ENCODE assay signal across 31 mouse cellular contexts in the genomic region with DNA sequence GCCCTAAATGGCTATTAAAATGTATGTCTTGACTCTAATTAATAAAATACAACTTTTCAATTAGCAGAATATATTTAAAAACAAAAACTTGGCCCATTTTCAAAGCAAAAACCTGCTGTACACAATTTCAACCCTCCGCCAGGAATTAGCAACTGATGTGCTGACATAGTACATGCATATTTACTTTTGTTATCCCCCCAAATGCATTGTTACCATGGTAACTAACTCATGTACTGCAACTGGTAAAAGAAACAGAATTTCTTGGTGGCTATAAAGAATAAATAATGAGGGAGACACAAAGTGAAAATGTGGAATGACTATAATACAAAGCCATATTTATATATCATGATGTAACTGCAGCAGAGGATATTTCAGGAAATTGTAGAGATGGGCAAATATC.
DNase-seq lines count a peak whose midpoint lies in the region; ATAC-seq and TF ChIP-seq lines count a peak whose summit lies in the region.
"Had no signal": no experiment of that assay in that cellular context is flagged by ENCODE, and none has a peak within 500 bp of the region (broad histone marks: within the 10 kb centered on the region; RNA-seq: fewer than 3 reads in every experiment).

No protein-coding gene starts in this region.

- intact Hi-C loops in left cerebral cortex, adult 2 months (cut with DNase I): no loop called here

- H3K4me2 ChIP-seq in forebrain, embryonic 16.5 days (ENCODE audit: low read length): no peak overlapping the region
- H3K4me2 ChIP-seq in forebrain, embryonic 13.5 days: no peak overlapping the region
- no peak overlapping the region for H3K4me2 ChIP-seq in midbrain, postnatal 0 days (ENCODE audit: low read depth, low read length, poor library complexity, severe bottlenecking)
- no peak overlapping the region for H3K4me2 ChIP-seq in midbrain, embryonic 15.5 days
- H3K4me2 ChIP-seq: embryonic facial prominence, embryonic 13.5 days; heart, embryonic 13.5 days; hindbrain, embryonic 12.5 days; hindbrain, embryonic 15.5 days; intestine, embryonic 15.5 days had no signal

- H3K36me3 ChIP-seq in forebrain, embryonic 16.5 days (ENCODE audit: control insufficient read depth, insufficient read depth): no peaks in the 10 kb centered on the region
- H3K36me3 ChIP-seq in forebrain, embryonic 13.5 days (ENCODE audit: poor library complexity, severe bottlenecking): no peaks in the 10 kb centered on the region
- no peaks in the 10 kb centered on the region for H3K36me3 ChIP-seq in midbrain, postnatal 0 days (ENCODE audit: insufficient read depth, low read length)
- H3K36me3 ChIP-seq in midbrain, embryonic 15.5 days (replicated peaks): no peaks in the 10 kb centered on the region
- H3K36me3 ChIP-seq: embryonic facial prominence, embryonic 10.5 days; embryonic facial prominence, embryonic 13.5 days; G1E; heart, embryonic 10.5 days; heart, embryonic 13.5 days; hindbrain, embryonic 12.5 days; hindbrain, embryonic 15.5 days; intestine, embryonic 15.5 days had no signal

- ATAC-seq in forebrain, embryonic 16.5 days: peak; percentile 38; the same call in 1 of the 2 replicates
- ATAC-seq in forebrain, embryonic 13.5 days: no peak
- no peak for ATAC-seq in midbrain, postnatal 0 days (ENCODE audit: low FRiP score)
- ATAC-seq in midbrain, embryonic 15.5 days (replicated peaks): no peak
- no peak for ATAC-seq in monocyte, adult 5-6 weeks (replicated peaks; ENCODE audit: insufficient number of reproducible peaks, low FRiP score, low TSS enrichment, poor library complexity, severe bottlenecking)
- ATAC-seq: forebrain, postnatal 0 days; intestine, embryonic 15.5 days; Patski had no signal

- DNase-seq in left cerebral cortex, adult 2 months (ENCODE audit: extremely low spot score in 1 of 2, low spot score in 2 of 2): no peak
- DNase-seq in left cerebral cortex, adult 9 months (ENCODE audit: low spot score in 2 of 2): no peak
- peak; percentile 21 for DNase-seq in midbrain, postnatal 0 days (ENCODE audit: low spot score)
- DNase-seq: adrenal gland, postnatal 10 days; adrenal gland, postnatal 36 days; B cell, adult 2 months; cerebellum, adult 11-12 months; cerebellum, adult 8-10 months; cerebellum, postnatal 10 days; cerebellum, postnatal 36 days; embryo, embryonic 11 days; forebrain, postnatal 0 days; gastrocnemius, postnatal 10 days; gastrocnemius, postnatal 36 days; heart, adult 2 months; heart, postnatal 14 days; heart, postnatal 4 days had no signal

- WGBS in forebrain, embryonic 16.5 days: 39% methylated on average over 1 of the region's 1 CpGs
- WGBS in forebrain, embryonic 13.5 days: 43% methylated on average over 1 of the region's 1 CpGs
- WGBS in midbrain, postnatal 0 days: 29% methylated on average over 1 of the region's 1 CpGs
- WGBS in midbrain, embryonic 15.5 days: 40% methylated on average over 1 of the region's 1 CpGs

- TF ChIP-seq CTCF in left cerebral cortex, adult 2 months (IDR thresholded peaks at IDR 0.05): no peak
- no peak for TF ChIP-seq CTCF in midbrain, postnatal 0 days (IDR thresholded peaks at IDR 0.05)

- no peaks in the 10 kb centered on the region for H3K27me3 ChIP-seq in forebrain, embryonic 16.5 days (replicated peaks; ENCODE audit: control insufficient read depth, insufficient read depth, low read length)
- no peaks in the 10 kb centered on the region for H3K27me3 ChIP-seq in forebrain, embryonic 13.5 days
- no peaks in the 10 kb centered on the region for H3K27me3 ChIP-seq in midbrain, postnatal 0 days (ENCODE audit: insufficient read depth, low read length)
- H3K27me3 ChIP-seq in midbrain, embryonic 15.5 days (replicated peaks): no peaks in the 10 kb centered on the region
- H3K27me3 ChIP-seq: CH12.LX; embryonic facial prominence, embryonic 13.5 days; heart, embryonic 13.5 days; hindbrain, embryonic 12.5 days; hindbrain, embryonic 15.5 days; intestine, embryonic 15.5 days; Patski had no signal

- no peaks in the 10 kb centered on the region for H3K4me1 ChIP-seq in forebrain, embryonic 16.5 days (replicated peaks; ENCODE audit: control insufficient read depth, insufficient read depth, low read length)
- H3K4me1 ChIP-seq in forebrain, embryonic 13.5 days: no peaks in the 10 kb centered on the region
- H3K4me1 ChIP-seq in midbrain, postnatal 0 days (ENCODE audit: insufficient read depth, low read length): no peaks in the 10 kb centered on the region
- H3K4me1 ChIP-seq in midbrain, embryonic 15.5 days: no peaks in the 10 kb centered on the region
- H3K4me1 ChIP-seq: embryonic facial prominence, embryonic 10.5 days; embryonic facial prominence, embryonic 13.5 days; heart, embryonic 10.5 days; heart, embryonic 13.5 days; hindbrain, embryonic 12.5 days; hindbrain, embryonic 15.5 days; intestine, embryonic 15.5 days had no signal

- no peaks in the 10 kb centered on the region for H3K9me3 ChIP-seq in forebrain, embryonic 16.5 days (ENCODE audit: control insufficient read depth, low read length)
- no peaks in the 10 kb centered on the region for H3K9me3 ChIP-seq in forebrain, embryonic 13.5 days (replicated peaks)
- no peaks in the 10 kb centered on the region for H3K9me3 ChIP-seq in midbrain, postnatal 0 days (ENCODE audit: low read length)
- H3K9me3 ChIP-seq in midbrain, embryonic 15.5 days: no peaks in the 10 kb centered on the region
- H3K9me3 ChIP-seq: embryonic facial prominence, embryonic 10.5 days; embryonic facial prominence, embryonic 13.5 days; G1E; heart, embryonic 10.5 days; heart, embryonic 13.5 days; hindbrain, embryonic 12.5 days; hindbrain, embryonic 15.5 days; intestine, embryonic 15.5 days had no signal

- no peak overlapping the region for H3K9ac ChIP-seq in forebrain, embryonic 16.5 days (replicated peaks; ENCODE audit: low read depth, low read length)
- no peak overlapping the region for H3K9ac ChIP-seq in forebrain, embryonic 13.5 days
- H3K9ac ChIP-seq in midbrain, postnatal 0 days (replicated peaks; ENCODE audit: low read length, poor library complexity, severe bottlenecking): no peak overlapping the region
- H3K9ac ChIP-seq in midbrain, embryonic 15.5 days: no peak overlapping the region
- H3K9ac ChIP-seq: embryonic facial prominence, embryonic 13.5 days; forebrain, postnatal 0 days; heart, embryonic 13.5 days; hindbrain, embryonic 12.5 days; hindbrain, embryonic 15.5 days; intestine, embryonic 15.5 days had no signal

- H3K27ac ChIP-seq in forebrain, embryonic 16.5 days (ENCODE audit: low read length): no peak overlapping the region
- H3K27ac ChIP-seq in forebrain, embryonic 13.5 days: no peak overlapping the region
- peak overlapping the region; percentile 15; the same call in 1 of the 2 replicates for H3K27ac ChIP-seq in left cerebral cortex, adult 2 months
- H3K27ac ChIP-seq in midbrain, postnatal 0 days (ENCODE audit: low read depth, low read length): no peak overlapping the region
- no peak overlapping the region for H3K27ac ChIP-seq in midbrain, embryonic 15.5 days
- H3K27ac ChIP-seq: embryonic facial prominence, embryonic 10.5 days; embryonic facial prominence, embryonic 13.5 days; heart, adult 2 months; heart, embryonic 10.5 days; heart, embryonic 13.5 days; hindbrain, embryonic 12.5 days; hindbrain, embryonic 15.5 days; intestine, embryonic 15.5 days had no signal

- no peak overlapping the region for H3K4me3 ChIP-seq in forebrain, embryonic 16.5 days (replicated peaks; ENCODE audit: low read length)
- no peak overlapping the region for H3K4me3 ChIP-seq in forebrain, embryonic 13.5 days
- no peak overlapping the region for H3K4me3 ChIP-seq in left cerebral cortex, adult 2 months
- H3K4me3 ChIP-seq in midbrain, postnatal 0 days (ENCODE audit: low read depth, low read length): no peak overlapping the region
- no peak overlapping the region for H3K4me3 ChIP-seq in midbrain, embryonic 15.5 days
- H3K4me3 ChIP-seq: embryonic facial prominence, embryonic 10.5 days; embryonic facial prominence, embryonic 13.5 days; heart, adult 2 months; heart, embryonic 10.5 days; heart, embryonic 13.5 days; hindbrain, embryonic 12.5 days; hindbrain, embryonic 15.5 days; intestine, embryonic 15.5 days had no signal
